ENCODE assay signal across 18 mouse cellular contexts in genomic region chr7:127223106-127223505, GRCm38 (mm10).
"Had no signal": no experiment of that assay in that cellular context is flagged by ENCODE, and none has a peak within 500 bp of the region (broad histone marks: within the 10 kb centered on the region; RNA-seq: fewer than 3 reads in every experiment).

No protein-coding gene starts in this region.

- H3K4me3 ChIP-seq: limb, embryonic 10.5 days; limb, embryonic 13.5 days; megakaryocyte, embryonic 14.5 days; midbrain, embryonic 10.5 days; midbrain, embryonic 13.5 days; myocyte had no signal

- H3K4me1 ChIP-seq: limb, embryonic 13.5 days; midbrain, embryonic 10.5 days; midbrain, embryonic 13.5 days had no signal

- DNase-seq: kidney, adult 11 months; kidney, adult 8-10 months; kidney, postnatal 14 days; kidney, postnatal 4 days; lung, embryonic 14.5 days; lung, postnatal 10 days; lung, postnatal 36 days; thymus, adult 2 months; thymus, postnatal 14 days; thymus, postnatal 4 days had no signal

- H3K27ac ChIP-seq: limb, embryonic 10.5 days; limb, embryonic 13.5 days; midbrain, embryonic 10.5 days; midbrain, embryonic 13.5 days; stomach, postnatal 0 days had no signal

- H3K4me2 ChIP-seq: limb, embryonic 13.5 days; lung, embryonic 14.5 days; midbrain, embryonic 13.5 days had no signal

- H3K9ac ChIP-seq: limb, embryonic 13.5 days; lung, embryonic 14.5 days; midbrain, embryonic 13.5 days had no signal

- ATAC-seq: midbrain, embryonic 13.5 days; midbrain, embryonic 16.5 days had no signal

- H3K9me3 ChIP-seq: limb, embryonic 10.5 days; limb, embryonic 13.5 days; midbrain, embryonic 10.5 days; midbrain, embryonic 13.5 days had no signal

- H3K27me3 ChIP-seq: limb, embryonic 13.5 days; megakaryocyte, embryonic 14.5 days; midbrain, embryonic 13.5 days had no signal
